Mouse (Mus musculus) layer of hippocampus, adult 9-10 months (tissue): Measurements from ENCODE around the gene Etnppl.

Experiments
- DNase-seq: peaks from one replicate; pipeline ENCODE4 v3.0.0; 2022; ENCODE audit warnings: low spot score

Etnppl gene

GRCm38 (mm10) chr3:130617439-130617898 lies at the start of gene Etnppl:
TSS of gene Etnppl (plus strand) at chr3:130617448.
- DNase-seq, result no peak

GRCm38 (mm10) chr3:130568331-130569095 lies 48.7 kb upstream of the Etnppl start:
- no peak for DNase-seq

GRCm38 (mm10) chr3:130573243-130573642 lies 44.0 kb upstream of the Etnppl start:
- DNase-seq, result no peak

- DNase-seq, result peak; percentile 44
These were observed 42.6 kb upstream of the Etnppl start for GRCm38 (mm10) chr3:130574652-130575051.

- DNase-seq, result no peak
These were observed 40.6 kb upstream of the Etnppl start for GRCm38 (mm10) chr3:130576683-130577082.

GRCm38 (mm10) chr3:130579501-130579900 lies 37.7 kb upstream of the Etnppl start:
- no peak for DNase-seq

- DNase-seq, result no peak
These were observed 35.7 kb upstream of the Etnppl start for GRCm38 (mm10) chr3:130581577-130581976.

- no peak for DNase-seq
These were observed 34.2 kb upstream of the Etnppl start for GRCm38 (mm10) chr3:130582903-130583664.

- no peak for DNase-seq
These were observed 33.2 kb upstream of the Etnppl start for GRCm38 (mm10) chr3:130584007-130584406.

GRCm38 (mm10) chr3:130595050-130595449 lies 22.2 kb upstream of the Etnppl start:
- DNase-seq, result no peak

GRCm38 (mm10) chr3:130601491-130601890 lies 15.8 kb upstream of the Etnppl start:
- no peak for DNase-seq

- DNase-seq, result peak; percentile 5
These were observed 9.3 kb upstream of the Etnppl start for GRCm38 (mm10) chr3:130607924-130608323.

GRCm38 (mm10) chr3:130614444-130614843 lies 2.8 kb upstream of the Etnppl start:
- DNase-seq, result no peak

- DNase-seq, result no peak
These were observed 1.6 kb upstream of the Etnppl start for GRCm38 (mm10) chr3:130615625-130616024.

- no peak for DNase-seq
These were observed 3.4 kb downstream of the Etnppl start for GRCm38 (mm10) chr3:130620517-130621146.

GRCm38 (mm10) chr3:130628358-130628757 lies 11.1 kb downstream of the Etnppl start:
- DNase-seq, result no peak

- DNase-seq, result no peak
These were observed 16.6 kb downstream of the Etnppl start for GRCm38 (mm10) chr3:130633859-130634258.

GRCm38 (mm10) chr3:130646110-130646810 lies 29.0 kb downstream of the Etnppl start:
- DNase-seq, result no peak

GRCm38 (mm10) chr3:130649569-130649968 lies 32.3 kb downstream of the Etnppl start:
- DNase-seq, result no peak

GRCm38 (mm10) chr3:130660619-130661018 lies 43.4 kb downstream of the Etnppl start:
- no peak for DNase-seq

- no peak for DNase-seq
These were observed 45.2 kb downstream of the Etnppl start for GRCm38 (mm10) chr3:130662496-130662895.

- no peak for DNase-seq
These were observed 54.0 kb downstream of the Etnppl start for GRCm38 (mm10) chr3:130671291-130671690.
